Mouse (Mus musculus) left cerebral cortex, adult 9 months (tissue): ENCODE data around the gene Zmynd15.
"Not testable (repeated sequence)": the region's sequence is repeated elsewhere in the genome, so short reads cannot be mapped to it uniquely, and the experiment has no call there.

Experiments
- DNase-seq, 2 experiments: peaks; one replicate each; pipeline ENCODE4 v3.0.0; 2022; ENCODE audit warnings: low spot score in 2 of 2

Zmynd15 gene

GRCm38 (mm10) chr11:70447373-70447772, 11.9 kb upstream of the Zmynd15 start:
- DNase-seq = no peak

- no peak for DNase-seq
Observed at GRCm38 (mm10) chr11:70450926-70451325, 8.3 kb upstream of the Zmynd15 start.

- peak; percentile 89 to 96 for DNase-seq
Observed at GRCm38 (mm10) chr11:70451797-70452498, 7.3 kb upstream of the Zmynd15 start, which contains the start of gene Med11. TSS of gene Med11 (plus strand) at chr11:70451919.

GRCm38 (mm10) chr11:70453261-70454044, 5.8 kb upstream of the Zmynd15 start:
- no peak for DNase-seq

GRCm38 (mm10) chr11:70459601-70460101, 418 bp downstream of the Zmynd15 start, which contains the start of gene Cxcl16:
TSS of gene Cxcl16 (minus strand) at chr11:70459984.
- no peak for DNase-seq

GRCm38 (mm10) chr11:70463970-70464369, 4.7 kb downstream of the Zmynd15 start:
- DNase-seq = no peak

GRCm38 (mm10) chr11:70465211-70465610, 6.0 kb downstream of the Zmynd15 start:
- DNase-seq = no peak

- no peak for DNase-seq
Observed at GRCm38 (mm10) chr11:70465824-70466223, 6.6 kb downstream of the Zmynd15 start.

GRCm38 (mm10) chr11:70467902-70468619, 8.8 kb downstream of the Zmynd15 start:
- DNase-seq = no peak

- no peak for DNase-seq
Observed at GRCm38 (mm10) chr11:70469764-70470163, 10.5 kb downstream of the Zmynd15 start.

- DNase-seq = no peak
Observed at GRCm38 (mm10) chr11:70472716-70473115, 13.5 kb downstream of the Zmynd15 start.

- not testable (repeated sequence) for DNase-seq
Observed at GRCm38 (mm10) chr11:70473291-70473690, 14.1 kb downstream of the Zmynd15 start.

- no peak for DNase-seq
Observed at GRCm38 (mm10) chr11:70474872-70475534, 15.8 kb downstream of the Zmynd15 start.

- DNase-seq = no peak
Observed at GRCm38 (mm10) chr11:70485498-70485897, 26.3 kb downstream of the Zmynd15 start.

- no peak for DNase-seq
Observed at GRCm38 (mm10) chr11:70487816-70488215, 28.6 kb downstream of the Zmynd15 start.

- peak in 1 of 2 experiments; percentile 28 for DNase-seq
Observed at GRCm38 (mm10) chr11:70489138-70489537, 29.9 kb downstream of the Zmynd15 start.

GRCm38 (mm10) chr11:70489684-70490083, 30.5 kb downstream of the Zmynd15 start:
- peak in 1 of 2 experiments; percentile 20 for DNase-seq

- no peak for DNase-seq
Observed at GRCm38 (mm10) chr11:70499566-70500475, 40.6 kb downstream of the Zmynd15 start.

- DNase-seq = no peak
Observed at GRCm38 (mm10) chr11:70500476-70500812, 41.2 kb downstream of the Zmynd15 start.

- DNase-seq = no peak
Observed at GRCm38 (mm10) chr11:70502018-70502417, 42.8 kb downstream of the Zmynd15 start.
